Mouse (Mus musculus): ENCODE results near the gene Pi4ka. TPM values are rescaled to one million over a fixed set of nuclear protein-coding genes. Genes with fewer than 3 reads are reported as not detected.
A peak's percentile ranks its signal among the peaks of the same experiment; 100 is the strongest.
"Not testable (repeated sequence)": the region's sequence is repeated elsewhere in the genome, so short reads cannot be mapped to it uniquely, and the experiment has no call there.

The Pi4ka gene
- polyA plus RNA-seq, 1 experiment from 2014 or later, result 32.7 TPM

DNA sequence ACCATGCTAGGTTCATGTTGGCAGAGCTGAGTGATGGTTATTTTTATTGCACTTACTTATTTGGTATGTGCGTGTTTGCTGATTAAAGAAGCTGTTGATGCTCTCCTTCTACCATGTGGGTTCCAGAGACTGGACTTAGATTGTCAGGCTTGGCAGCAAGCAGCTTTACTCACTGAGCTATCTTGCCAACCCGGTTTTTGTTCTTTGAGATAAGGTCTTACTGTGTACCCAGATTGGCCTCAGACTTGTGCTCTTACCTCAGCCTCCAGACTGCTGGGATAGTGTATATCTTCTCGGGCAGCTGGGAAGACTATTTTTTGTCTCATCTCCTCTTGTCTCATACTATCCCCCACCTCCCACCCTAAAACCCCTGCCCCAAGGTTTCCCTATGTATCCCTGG, 168.5 kb downstream of the Pi4ka start:
- H3K4me1 ChIP-seq (ENCODE audit: control insufficient read depth, insufficient read depth, low read length), result peaks cover 48% of the 10 kb centered on the region
- no peak overlapping the region for H3K4me3 ChIP-seq (replicated peaks; ENCODE audit: low read length)
- WGBS, result 58% methylated on average over 3 of the region's 3 CpGs
- no peak for ATAC-seq (ENCODE audit: insufficient read depth, low FRiP score)
- no peaks in the 10 kb centered on the region for H3K27me3 ChIP-seq (ENCODE audit: control insufficient read depth, insufficient read depth, low read length)
- no peaks in the 10 kb centered on the region for H3K9me3 ChIP-seq (replicated peaks; ENCODE audit: control insufficient read depth, low read length)
- H3K4me2 ChIP-seq (ENCODE audit: low read depth, low read length), result no peak overlapping the region
- no peak overlapping the region for H3K9ac ChIP-seq (ENCODE audit: low read length)
- H3K36me3 ChIP-seq (ENCODE audit: control insufficient read depth, insufficient read depth, low read length), result no peaks in the 10 kb centered on the region
- no peak overlapping the region for H3K27ac ChIP-seq (ENCODE audit: low read length)

DNA sequence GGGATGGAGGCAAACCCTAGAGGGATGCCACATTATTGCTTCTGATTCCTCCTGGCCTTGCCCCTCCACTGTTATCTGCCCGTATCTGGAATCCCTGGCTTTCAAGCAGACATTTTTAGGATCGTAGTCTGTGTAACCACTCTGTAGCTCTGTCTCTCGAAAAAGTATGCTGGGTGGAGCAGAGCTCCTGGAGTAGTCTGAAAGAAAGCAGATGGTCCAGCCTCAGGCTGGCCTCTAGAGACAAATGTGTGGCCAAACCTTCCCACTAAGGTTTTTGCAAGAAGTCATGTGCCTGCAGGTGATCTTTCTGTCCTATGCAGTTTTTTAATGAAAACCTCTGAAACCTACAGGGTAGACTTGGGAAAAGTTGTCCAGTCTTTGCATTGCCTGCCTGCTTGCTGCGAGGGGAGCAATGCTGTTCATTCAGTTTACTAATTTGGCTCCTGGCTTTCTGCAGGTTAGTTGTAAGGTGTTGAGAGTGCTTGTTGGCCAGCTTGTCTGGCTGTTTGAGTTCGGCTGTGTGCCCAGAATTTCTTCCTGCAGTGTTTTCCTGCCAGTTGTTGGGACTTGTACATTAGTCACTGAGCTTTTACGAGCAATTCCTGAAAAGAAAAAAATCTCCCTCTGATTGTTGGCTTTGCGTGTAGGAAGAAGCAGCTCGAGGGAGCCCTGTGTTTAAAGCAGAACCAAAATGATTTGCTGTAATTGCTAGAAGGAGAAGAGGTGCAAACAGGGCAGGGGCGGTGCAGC, 171.0 kb downstream of the Pi4ka start:
- H3K4me3 ChIP-seq (replicated peaks; ENCODE audit: low read length), result peak overlapping the region; percentile 86
- peaks cover 40% of the 10 kb centered on the region for H3K4me1 ChIP-seq (ENCODE audit: control insufficient read depth, insufficient read depth, low read length)
- H3K27ac ChIP-seq (ENCODE audit: low read length), result peak overlapping the region; percentile 73
- H3K36me3 ChIP-seq (ENCODE audit: control insufficient read depth, insufficient read depth, low read length), result no peaks in the 10 kb centered on the region
- peak overlapping the region; percentile 94 for H3K4me2 ChIP-seq (ENCODE audit: low read depth, low read length)
- H3K9me3 ChIP-seq (replicated peaks; ENCODE audit: control insufficient read depth, low read length), result no peaks in the 10 kb centered on the region
- H3K27me3 ChIP-seq (ENCODE audit: control insufficient read depth, insufficient read depth, low read length), result no peaks in the 10 kb centered on the region
- no peak for ATAC-seq (ENCODE audit: insufficient read depth, low FRiP score)
- WGBS, result 19% methylated on average over 9 of the region's 9 CpGs
- H3K9ac ChIP-seq (ENCODE audit: low read length), result peak overlapping the region; percentile 95

DNA sequence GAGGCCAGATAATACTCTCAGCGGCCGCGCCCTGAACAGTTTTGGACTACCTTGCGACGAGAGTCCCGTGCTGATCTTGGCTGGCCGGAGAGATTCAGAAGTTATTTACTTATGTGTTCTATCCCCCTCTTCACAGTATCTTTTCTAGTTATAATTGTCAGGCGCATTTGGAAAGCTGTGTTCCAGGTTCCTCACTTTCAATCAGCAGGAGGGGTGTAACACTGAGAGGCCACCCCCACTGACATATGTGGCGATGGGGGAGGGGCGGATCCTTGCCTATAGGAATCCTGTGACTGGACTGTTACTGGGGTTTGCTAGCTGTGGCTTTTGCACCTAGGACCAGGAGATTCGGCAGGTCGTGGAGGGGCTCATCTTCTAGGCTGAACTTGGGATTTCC, 171.6 kb downstream of the Pi4ka start:
- under 1% methylated on average over 12 of the region's 12 CpGs for WGBS
- ATAC-seq (ENCODE audit: insufficient read depth, low FRiP score), result no peak
- peak overlapping the region; percentile 95 for H3K9ac ChIP-seq (ENCODE audit: low read length)
- peak overlapping the region; percentile 86 for H3K4me3 ChIP-seq (replicated peaks; ENCODE audit: low read length)
- peaks cover 34% of the 10 kb centered on the region for H3K4me1 ChIP-seq (ENCODE audit: control insufficient read depth, insufficient read depth, low read length)
- H3K4me2 ChIP-seq (ENCODE audit: low read depth, low read length), result peak overlapping the region; percentile 94
- no peaks in the 10 kb centered on the region for H3K36me3 ChIP-seq (ENCODE audit: control insufficient read depth, insufficient read depth, low read length)
- H3K27me3 ChIP-seq (ENCODE audit: control insufficient read depth, insufficient read depth, low read length), result no peaks in the 10 kb centered on the region
- peak overlapping the region; percentile 92 for H3K27ac ChIP-seq (ENCODE audit: low read length)
- 0 out of 2 replicates have a peak, but pooled peaks cover 4% of the 10 kb centered on the region for H3K9me3 ChIP-seq (replicated peaks; ENCODE audit: control insufficient read depth, low read length)

DNA sequence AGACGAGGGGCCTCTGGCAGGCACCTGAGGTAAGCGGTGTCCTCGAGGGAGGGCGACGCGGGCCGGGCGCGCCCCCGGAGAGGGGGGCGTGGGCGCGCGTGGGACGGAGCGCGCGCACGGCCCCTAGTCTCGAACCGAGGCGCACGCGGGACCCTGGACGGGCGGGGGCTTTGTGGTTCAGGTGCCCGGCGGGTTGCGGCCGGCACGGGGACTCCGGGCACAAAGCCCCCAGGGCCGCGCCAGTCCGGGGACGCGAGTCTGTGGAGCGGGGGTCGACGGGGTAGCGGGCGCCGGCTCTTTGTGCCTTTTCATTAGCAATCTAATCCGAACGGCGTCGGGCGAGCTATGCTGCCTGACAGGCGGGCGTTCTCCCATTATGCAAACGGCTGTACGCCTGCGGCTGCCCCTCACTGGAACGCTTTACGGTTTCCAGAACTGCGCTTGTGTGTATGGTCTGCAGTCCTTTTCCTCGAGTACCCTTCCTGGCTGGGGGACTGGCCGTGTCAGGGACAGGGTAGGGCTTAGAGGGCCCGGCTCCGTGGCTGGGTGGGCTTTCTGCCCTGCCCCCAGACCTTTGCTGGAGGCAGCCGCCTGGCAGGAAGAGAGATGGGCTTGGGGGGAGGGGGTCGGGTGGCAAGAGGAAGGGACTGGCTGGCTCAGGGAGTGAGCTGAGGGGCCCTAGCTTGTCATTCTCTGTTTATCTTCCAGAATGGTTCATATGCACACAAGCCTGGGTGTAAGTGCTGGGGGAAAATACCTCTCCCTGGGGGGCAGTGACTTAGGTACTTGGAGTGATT, 172.2 kb downstream of the Pi4ka start:
- WGBS, result under 1% methylated on average over 60 of the region's 62 CpGs

DNA sequence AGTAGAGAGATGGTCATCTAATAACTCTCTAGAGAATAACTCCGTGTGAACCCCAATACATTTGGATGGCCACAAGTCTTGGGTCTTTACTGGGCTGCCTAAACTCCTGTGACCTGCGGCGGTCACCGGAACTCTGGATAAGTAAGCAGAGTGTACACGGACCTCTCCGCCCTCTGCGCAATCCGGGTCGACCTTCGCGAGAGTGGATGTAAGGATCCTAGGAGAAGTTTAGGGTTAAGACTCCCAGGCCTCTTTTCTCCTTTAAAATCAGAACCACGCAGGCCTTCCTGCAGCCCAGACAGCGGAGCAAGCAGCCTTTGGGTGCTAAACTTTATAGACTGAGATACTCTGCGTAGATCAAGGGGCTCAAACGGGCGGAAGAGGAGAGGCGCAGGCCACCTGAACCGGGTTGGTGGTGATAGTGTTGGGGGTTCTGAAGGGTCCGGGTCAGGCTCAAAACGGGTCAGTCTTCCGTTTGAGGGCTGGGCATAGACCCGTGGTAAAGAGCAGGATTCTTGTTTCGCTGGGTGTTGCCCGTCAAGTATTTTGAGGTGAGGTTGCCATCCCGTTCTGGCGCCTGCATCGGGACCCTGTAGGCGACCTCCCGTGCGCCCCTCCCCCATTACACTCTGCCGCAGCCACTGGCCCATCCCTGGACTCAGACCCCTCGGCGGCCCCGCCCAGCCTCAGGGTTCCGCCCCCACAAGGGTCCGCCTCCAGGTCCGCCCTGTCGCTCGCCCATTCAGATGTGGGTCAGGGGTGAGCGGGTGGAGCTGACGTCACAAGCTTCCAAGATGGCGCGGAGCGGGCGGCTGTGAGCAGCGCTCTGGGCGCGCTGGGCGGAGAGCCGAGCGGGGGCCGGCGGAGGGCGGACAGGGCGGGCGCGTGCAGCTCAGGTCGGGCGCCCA, 173.1 kb downstream of the Pi4ka start, which contains the start of gene Hic2:
Hic2 (plus strand) TSS at position 779 of the 908 bp plus-strand sequence.
- WGBS, result 2% methylated on average over 59 of the region's 59 CpGs
- ATAC-seq (ENCODE audit: insufficient read depth, low FRiP score), result peak; percentile 98
- peak within 1 kb of the TSS; percentile 94 for H3K4me2 ChIP-seq (ENCODE audit: low read depth, low read length)
- peaks cover 22% of the 10 kb centered on the region for H3K4me1 ChIP-seq (ENCODE audit: control insufficient read depth, insufficient read depth, low read length)
- H3K9ac ChIP-seq (ENCODE audit: low read length), result peak within 1 kb of the TSS; percentile 95
- H3K27ac ChIP-seq (ENCODE audit: low read length), result peak within 1 kb of the TSS; percentile 92
- H3K36me3 ChIP-seq (ENCODE audit: control insufficient read depth, insufficient read depth, low read length), result no peaks in the 10 kb centered on the region
- 0 out of 2 replicates have a peak, but pooled peaks cover 4% of the 10 kb centered on the region for H3K9me3 ChIP-seq (replicated peaks; ENCODE audit: control insufficient read depth, low read length)
- peak within 1 kb of the TSS; percentile 86 for H3K4me3 ChIP-seq (replicated peaks; ENCODE audit: low read length)
- no peaks in the 10 kb centered on the region for H3K27me3 ChIP-seq (ENCODE audit: control insufficient read depth, insufficient read depth, low read length)

More for the DNA sequence above, 172.2 kb downstream of the Pi4ka start:
- no peaks in the 10 kb centered on the region for H3K27me3 ChIP-seq (ENCODE audit: control insufficient read depth, insufficient read depth, low read length)
- H3K36me3 ChIP-seq (ENCODE audit: control insufficient read depth, insufficient read depth, low read length), result no peaks in the 10 kb centered on the region
- peak; percentile 59 for ATAC-seq (ENCODE audit: insufficient read depth, low FRiP score)
- H3K9ac ChIP-seq (ENCODE audit: low read length), result peak overlapping the region; percentile 95
- peak overlapping the region; percentile 92 for H3K27ac ChIP-seq (ENCODE audit: low read length)
- H3K4me1 ChIP-seq (ENCODE audit: control insufficient read depth, insufficient read depth, low read length), result peaks cover 28% of the 10 kb centered on the region
- 0 out of 2 replicates have a peak, but pooled peaks cover 4% of the 10 kb centered on the region for H3K9me3 ChIP-seq (replicated peaks; ENCODE audit: control insufficient read depth, low read length)
- peak overlapping the region; percentile 86 for H3K4me3 ChIP-seq (replicated peaks; ENCODE audit: low read length)
- H3K4me2 ChIP-seq (ENCODE audit: low read depth, low read length), result peak overlapping the region; percentile 94

DNA sequence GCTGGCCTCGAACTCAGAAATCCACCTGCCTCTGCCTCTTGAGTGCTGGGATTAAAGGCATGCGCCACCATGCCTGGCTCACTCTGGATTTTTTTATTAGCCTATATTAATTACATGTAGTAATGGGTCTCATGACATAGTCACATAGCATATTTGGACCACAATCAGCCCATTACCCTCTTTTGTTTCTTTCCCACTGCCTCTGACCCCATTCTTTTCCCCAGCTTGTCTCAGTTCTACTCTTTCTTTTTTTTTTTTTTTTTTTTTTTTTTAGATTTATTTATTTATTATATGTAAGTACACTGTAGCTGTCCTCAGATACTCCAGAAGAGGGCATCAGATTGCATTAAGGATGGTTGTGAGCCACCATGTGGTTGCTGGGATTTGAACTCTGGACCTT, 174.6 kb downstream of the Pi4ka start:
- peaks cover 16% of the 10 kb centered on the region for H3K4me1 ChIP-seq (ENCODE audit: control insufficient read depth, insufficient read depth, low read length)
- H3K9me3 ChIP-seq (replicated peaks; ENCODE audit: control insufficient read depth, low read length); H3K27ac ChIP-seq (ENCODE audit: low read length); H3K4me2 ChIP-seq (ENCODE audit: low read depth, low read length); H3K36me3 ChIP-seq (ENCODE audit: control insufficient read depth, insufficient read depth, low read length); H3K9ac ChIP-seq (ENCODE audit: low read length); H3K4me3 ChIP-seq (replicated peaks; ENCODE audit: low read length); H3K27me3 ChIP-seq (ENCODE audit: control insufficient read depth, insufficient read depth, low read length); ATAC-seq (ENCODE audit: insufficient read depth, low FRiP score): not testable (repeated sequence)
- 89% methylated on average over 2 of the region's 2 CpGs for WGBS

Other genes starting within 250 kb of the Pi4ka start
- gene Ube2l3, start 203.7 kb downstream of the Pi4ka start, polyA plus RNA-seq (2015; fragmentation: Nextera tagmentation; extraction: Ambion mirVana), result 320 and 331 TPM in 2 replicates
- 0.44 and 0.57 TPM in 2 replicates for gene Rimbp3, start 197.7 kb downstream of the Pi4ka start, polyA plus RNA-seq (2015; fragmentation: Nextera tagmentation; extraction: Ambion mirVana)
- gene Hic2, start 172.7 kb downstream of the Pi4ka start, polyA plus RNA-seq (2015; fragmentation: Nextera tagmentation; extraction: Ambion mirVana), result 4.5 and 4.9 TPM in 2 replicates
- 13.4 and 16.3 TPM in 2 replicates for gene Tmem191c, start 130.2 kb downstream of the Pi4ka start, polyA plus RNA-seq (2015; fragmentation: Nextera tagmentation; extraction: Ambion mirVana)
- gene Serpind1, start 74.9 kb downstream of the Pi4ka start, polyA plus RNA-seq (2015; fragmentation: Nextera tagmentation; extraction: Ambion mirVana), result 7.8 and 10.7 TPM in 2 replicates
- 19.4 and 20.9 TPM in 2 replicates for gene Snap29, start 328 bp downstream of the Pi4ka start, polyA plus RNA-seq (2015; fragmentation: Nextera tagmentation; extraction: Ambion mirVana)
- 51.2 and 53.1 TPM in 2 replicates for gene Crkl, start 45.7 kb upstream of the Pi4ka start, polyA plus RNA-seq (2015; fragmentation: Nextera tagmentation; extraction: Ambion mirVana)
- gene Aifm3, start 83.3 kb upstream of the Pi4ka start, polyA plus RNA-seq (2015; fragmentation: Nextera tagmentation; extraction: Ambion mirVana), result 2.1 and 3.1 TPM in 2 replicates
- gene Lztr1, start 102.4 kb upstream of the Pi4ka start, polyA plus RNA-seq (2015; fragmentation: Nextera tagmentation; extraction: Ambion mirVana), result 89.4 and 90.8 TPM in 2 replicates
- 56.8 and 61.1 TPM in 2 replicates for gene Thap7, start 124.8 kb upstream of the Pi4ka start, polyA plus RNA-seq (2015; fragmentation: Nextera tagmentation; extraction: Ambion mirVana)
- 0.34 and 0.51 TPM in 2 replicates for gene Lrrc74b, start 154.9 kb upstream of the Pi4ka start, polyA plus RNA-seq (2015; fragmentation: Nextera tagmentation; extraction: Ambion mirVana)
- 1.8 and 2.1 TPM in 2 replicates for gene P2rx6, start 155.6 kb upstream of the Pi4ka start, polyA plus RNA-seq (2015; fragmentation: Nextera tagmentation; extraction: Ambion mirVana)
- 25.9 and 26.6 TPM in 2 replicates for gene Slc7a4, start 176.9 kb upstream of the Pi4ka start, polyA plus RNA-seq (2015; fragmentation: Nextera tagmentation; extraction: Ambion mirVana)
- gene Smpd4, start 213.0 kb upstream of the Pi4ka start, polyA plus RNA-seq (2015; fragmentation: Nextera tagmentation; extraction: Ambion mirVana), result 24.7 and 25.3 TPM in 2 replicates
- gene Ccdc74a, start 240.2 kb upstream of the Pi4ka start, polyA plus RNA-seq (2015; fragmentation: Nextera tagmentation; extraction: Ambion mirVana), result 4.7 and 4.9 TPM in 2 replicates